Mouse (Mus musculus) Patski (cell line): ENCODE data around the gene Ldb3. TPM values are rescaled to one million over a fixed set of nuclear protein-coding genes. Genes with fewer than 3 reads are reported as not detected.
A peak's percentile ranks its signal among the peaks of the same experiment; 100 is the strongest.

ENCODE experiments used
- ATAC-seq: fragments of 100-300 bp; one replicate; pipeline ENCODE4 v1.8.0; 2021
- CTCF ChIA-PET: fragments of 350-600 bp; sonication (Branson Sonifier 250); formaldehyde crosslinking; loops from one replicate; lab custom pipeline; 2022; ENCODE audit warnings: inconsistent platforms; lab: Charles Lee
- POLR2A ChIA-PET: fragments of 350-600 bp; sonication (Branson Sonifier 250); formaldehyde crosslinking; loops from one replicate; lab custom pipeline; 2022; ENCODE audit warnings: antibody characterized with exemption, inconsistent platforms; lab: Charles Lee
- DNase-seq: peaks from one replicate; pipeline ENCODE4 v3.0.0-alpha.2; 2011; ENCODE audit warnings: low read depth, low spot score
- H3K27me3 ChIP-seq: fragments of 371-371 bp; one replicate; pipeline ENCODE4 v1.5.1; 2021
- CTCF ChIP-seq: fragments of 100-300 bp; IDR thresholded peaks from one replicate; pipeline ENCODE4 v1.5.1; 2021
- in situ Hi-C: fragments of 300-500 bp; cut with MboI; formaldehyde crosslinking; loops from 3 replicates; pipeline ENCODE4 v1.11.1; 2018; ENCODE audit warnings: low pct_unique_long_range_greater_than_20kb, mixed read lengths
- polyA plus RNA-seq: library from polyadenylated mRNA; unstranded; gene quantifications from one replicate; pipeline ENCODE4 v1.2.3, GENCODE M21; 2021

Gene Ldb3
- polyA plus RNA-seq, 1 experiment from 2014 or later = 0.46 TPM

DNA sequence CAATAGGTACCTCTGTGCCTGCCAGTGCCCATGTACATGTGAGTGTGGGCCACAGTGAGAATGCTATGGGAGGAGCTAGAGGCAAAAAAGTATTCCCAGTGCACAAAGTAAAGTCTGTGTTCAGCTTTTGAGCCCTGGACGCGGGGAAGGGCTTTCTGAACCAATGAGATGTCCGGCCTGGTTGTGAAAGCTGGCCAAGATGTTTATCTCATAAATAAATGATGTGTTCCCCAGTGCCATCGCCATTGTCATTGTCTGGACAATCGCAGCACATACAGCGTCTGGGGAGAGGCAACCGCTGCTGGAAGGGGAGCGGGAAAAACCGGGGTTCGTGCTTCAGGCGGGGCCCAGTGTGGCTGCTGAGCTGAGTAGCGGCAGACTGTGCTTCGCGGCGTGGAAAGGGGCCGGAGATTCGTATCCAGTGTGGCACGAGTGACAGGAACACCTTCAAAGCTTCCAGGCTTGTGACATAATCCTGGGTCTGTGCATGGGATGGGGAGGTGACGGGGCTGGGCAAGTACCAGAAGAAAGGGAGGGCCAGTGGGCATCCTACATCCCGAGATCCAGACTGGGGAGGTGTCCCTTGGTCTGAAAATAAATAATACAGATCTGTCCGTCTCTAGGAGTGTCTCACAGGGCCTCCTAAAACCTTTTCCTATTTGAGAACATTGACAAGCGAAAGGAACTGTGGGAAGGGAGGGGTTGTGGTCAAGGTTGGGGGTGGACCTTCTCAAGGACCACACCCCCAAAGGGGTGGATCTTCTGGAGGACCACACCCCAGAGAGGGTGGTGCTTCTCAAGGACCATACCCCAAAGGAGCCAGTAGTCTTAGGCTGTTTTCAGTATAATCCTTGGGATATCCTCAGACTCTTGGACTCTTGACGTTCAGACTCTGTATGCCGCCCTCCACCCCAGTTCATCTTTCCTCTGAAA is 2.5 kb upstream of the Ldb3 start:
- in situ Hi-C loops = no loop called here
- ChIA-PET POLR2A (no interaction called here), CTCF (no interaction called here)
- no peaks in the 10 kb centered on the region for H3K27me3 ChIP-seq
- TF ChIP-seq CTCF = no peak
- DNase-seq (no peak), ATAC-seq (no peak)

DNA sequence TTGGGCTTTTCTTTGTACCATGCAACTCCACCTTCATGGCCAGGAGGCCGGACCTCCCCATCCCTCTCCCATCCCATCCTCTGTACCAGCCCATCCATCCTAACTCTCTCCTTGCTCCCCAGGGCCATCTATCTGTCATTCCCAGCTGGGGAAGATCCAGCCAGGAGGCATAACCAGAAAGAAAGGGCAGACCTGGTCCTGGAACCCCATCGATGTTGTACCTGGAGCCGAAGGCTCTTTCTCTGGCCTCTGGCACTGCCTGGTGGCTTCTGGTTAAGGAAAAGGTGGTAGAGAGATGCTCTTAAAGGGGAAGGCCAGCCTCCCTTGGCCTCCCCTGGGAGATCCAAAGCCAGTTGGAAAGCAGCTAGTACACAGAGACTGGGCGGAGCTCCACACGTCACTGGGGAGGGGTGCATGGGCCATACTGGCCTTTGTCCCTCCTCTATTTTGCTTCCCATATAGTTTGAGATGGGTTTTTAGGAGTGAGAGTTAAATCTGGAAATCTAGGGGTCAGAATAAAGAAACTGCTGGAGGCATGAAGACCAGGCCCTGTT is 1.6 kb upstream of the Ldb3 start:
- ChIA-PET POLR2A (no interaction called here), CTCF (no interaction called here)
- no peak for DNase-seq
- in situ Hi-C loops = no loop called here
- no peak for ATAC-seq
- no peak for TF ChIP-seq CTCF
- H3K27me3 ChIP-seq = no peaks in the 10 kb centered on the region

DNA sequence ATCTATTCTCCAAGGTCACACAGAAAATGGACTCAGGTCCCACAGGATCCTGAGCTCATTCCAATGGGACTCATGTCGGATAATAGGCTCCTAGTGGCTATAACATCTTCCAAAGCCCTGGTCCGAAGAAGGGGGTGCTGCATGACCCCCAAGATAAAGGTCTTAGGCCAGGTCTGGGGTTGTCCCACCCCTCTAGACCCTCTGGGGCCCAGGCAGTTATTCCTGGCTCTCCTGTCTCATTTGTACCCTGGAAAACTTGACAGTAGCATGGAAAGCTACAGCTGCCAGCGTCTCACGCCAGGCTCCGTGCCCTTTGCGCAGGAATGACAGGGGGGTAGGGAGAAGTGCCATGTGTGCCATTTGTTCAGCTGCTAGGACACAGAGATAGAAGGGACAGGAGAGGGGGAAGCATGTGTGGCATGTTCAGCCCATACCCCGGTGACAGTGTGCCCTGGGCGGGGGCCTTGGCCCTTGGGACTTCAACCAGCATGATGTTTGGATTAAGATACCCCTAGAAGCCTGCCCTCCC is 767 bp upstream of the Ldb3 start:
- POLR2A ChIA-PET = no interaction called here

DNA sequence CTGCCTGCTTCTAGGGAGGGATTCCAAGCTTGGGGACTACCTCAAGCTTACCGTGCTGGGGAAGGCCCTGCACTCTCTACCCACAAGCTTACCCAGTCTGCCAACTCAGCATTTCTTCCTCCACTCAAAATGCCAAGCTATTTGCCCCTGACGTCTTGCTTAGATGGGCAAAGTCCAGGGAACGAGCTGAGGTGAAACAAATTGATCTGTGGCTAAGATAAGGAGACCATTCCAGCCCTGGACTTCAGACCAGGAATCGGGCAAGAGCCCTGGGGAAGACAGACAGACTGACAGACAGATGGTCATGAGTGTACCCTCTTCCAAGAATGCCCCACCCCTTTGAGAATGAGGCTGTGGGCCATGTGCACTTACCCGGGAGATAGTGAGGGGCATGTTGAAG is 477 bp downstream of the Ldb3 start:
- no peaks in the 10 kb centered on the region for H3K27me3 ChIP-seq
- TF ChIP-seq CTCF = no peak
- ATAC-seq (no peak), DNase-seq (no peak)
- in situ Hi-C loops = no loop called here
- ChIA-PET POLR2A (no interaction called here), CTCF (no interaction called here)

More for the DNA sequence above, 767 bp upstream of the Ldb3 start:
- in situ Hi-C loops = no loop called here
- no peaks in the 10 kb centered on the region for H3K27me3 ChIP-seq
- CTCF ChIA-PET = no interaction called here
- DNase-seq (no peak), ATAC-seq (no peak)
- no peak for TF ChIP-seq CTCF

DNA sequence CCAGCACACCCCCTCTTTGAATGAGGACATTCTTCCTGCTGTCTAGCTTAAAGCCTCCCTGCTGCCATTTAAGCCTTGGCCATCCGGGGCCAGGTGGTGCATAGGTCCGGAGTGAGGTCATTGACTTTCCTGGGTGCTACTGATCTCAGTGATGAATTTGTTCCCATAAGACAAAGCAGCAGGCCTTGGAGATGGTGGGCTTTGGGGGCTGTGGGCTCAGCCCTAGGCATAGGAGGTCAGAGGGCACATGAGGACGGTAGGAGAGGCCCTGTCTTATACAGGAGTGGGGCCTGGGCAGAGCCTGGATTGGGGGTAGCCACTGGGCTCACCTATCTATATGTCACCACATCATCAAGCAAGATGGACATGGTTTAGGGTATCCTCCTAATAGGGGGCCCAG is 1.6 kb downstream of the Ldb3 start:
- ATAC-seq (no peak), DNase-seq (no peak)
- ChIA-PET CTCF (interaction anchor here (1.0 kb wide), 1 partner anchor 9 kb away, joined by 3 read pairs; no protein-coding TSS in a partner anchor), POLR2A (interaction anchor here (0.9 kb wide), 1 partner anchor 13 kb away, joined by 3 read pairs; the partner anchor contains the start of gene Opn4)
- H3K27me3 ChIP-seq = no peaks in the 10 kb centered on the region
- in situ Hi-C loops = no loop called here
- TF ChIP-seq CTCF = no peak

DNA sequence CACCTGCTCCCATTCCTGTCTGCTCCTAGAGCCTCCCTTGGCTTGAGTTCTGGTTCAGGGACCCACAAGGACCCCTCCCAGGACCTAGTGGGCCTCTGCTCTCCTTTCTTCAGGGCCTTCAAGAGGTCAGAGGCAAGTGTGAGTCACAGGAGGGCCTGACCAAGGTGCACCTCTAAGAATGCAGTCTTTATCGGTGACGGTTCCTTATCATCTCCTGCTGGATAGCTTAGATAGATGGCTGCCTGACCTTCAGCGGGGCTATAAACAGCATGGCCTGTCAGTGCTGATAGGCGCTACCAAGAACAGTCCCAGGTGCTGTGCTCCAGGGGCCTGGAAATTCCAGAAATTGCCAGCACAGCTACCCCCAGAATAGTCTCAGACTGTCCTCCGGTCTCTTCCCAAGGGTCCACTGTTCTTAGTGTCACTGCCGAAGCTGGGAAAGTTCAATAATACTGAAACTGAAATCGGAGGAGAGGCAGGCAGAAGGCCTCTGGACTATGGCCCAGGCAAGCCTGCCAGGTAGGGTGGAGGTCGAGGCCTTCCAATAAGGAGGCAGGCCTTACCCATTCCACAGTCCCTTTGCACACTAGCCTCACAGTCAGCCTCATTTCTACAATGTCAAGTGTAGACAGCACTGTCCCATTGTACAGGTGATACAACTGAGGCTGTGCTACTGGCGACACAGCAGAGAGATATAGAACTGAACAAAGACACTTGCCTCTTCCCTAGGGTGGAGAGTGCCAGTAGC is 3.0 kb downstream of the Ldb3 start:
- no peak for DNase-seq
- ATAC-seq = no peak
- in situ Hi-C loops = no loop called here
- no peak for TF ChIP-seq CTCF
- CTCF ChIA-PET = interaction anchor here (0.9 kb wide), 1 partner anchor 36 kb away, joined by 3 read pairs; no protein-coding TSS in a partner anchor
- POLR2A ChIA-PET = no interaction called here
- H3K27me3 ChIP-seq = no peaks in the 10 kb centered on the region

DNA sequence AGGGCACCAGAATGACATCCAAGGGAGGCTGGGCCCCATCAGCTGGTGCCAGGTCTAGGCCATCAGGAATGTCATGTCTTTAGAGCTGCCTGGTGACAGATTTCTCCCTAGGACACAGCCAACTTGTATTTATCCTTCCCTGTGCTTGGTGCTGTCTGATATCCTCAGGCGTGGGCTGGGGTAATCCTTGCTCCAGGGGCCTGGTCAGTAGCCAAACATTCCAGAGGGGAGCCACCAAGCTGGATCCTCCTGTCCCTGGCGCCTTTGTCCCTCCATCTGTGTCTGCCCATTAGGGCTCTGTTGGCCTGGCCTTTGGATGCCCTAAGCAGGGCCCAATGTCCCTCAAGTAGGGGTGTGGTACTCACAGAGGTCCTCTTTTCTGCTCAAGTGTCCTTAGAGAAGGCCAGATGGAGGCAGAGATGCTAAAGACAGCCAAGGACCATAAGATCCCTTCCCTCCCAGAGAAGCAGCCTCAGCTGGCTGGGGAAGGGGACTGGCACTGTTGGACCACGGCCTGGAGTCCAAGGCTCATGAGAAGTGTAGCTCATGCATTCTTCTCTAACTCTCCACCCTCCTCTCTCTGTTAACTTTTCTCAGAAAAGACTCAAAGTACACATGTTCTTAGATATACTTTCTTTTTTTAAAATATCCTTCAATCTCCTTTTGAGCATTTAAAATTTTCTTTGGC is 5.6 kb downstream of the Ldb3 start:
- ATAC-seq (peak; percentile 15), DNase-seq (no peak)
- in situ Hi-C loops = no loop called here
- TF ChIP-seq CTCF = no peak
- ChIA-PET POLR2A (no interaction called here), CTCF (no interaction called here)
- H3K27me3 ChIP-seq = no peaks in the 10 kb centered on the region

DNA sequence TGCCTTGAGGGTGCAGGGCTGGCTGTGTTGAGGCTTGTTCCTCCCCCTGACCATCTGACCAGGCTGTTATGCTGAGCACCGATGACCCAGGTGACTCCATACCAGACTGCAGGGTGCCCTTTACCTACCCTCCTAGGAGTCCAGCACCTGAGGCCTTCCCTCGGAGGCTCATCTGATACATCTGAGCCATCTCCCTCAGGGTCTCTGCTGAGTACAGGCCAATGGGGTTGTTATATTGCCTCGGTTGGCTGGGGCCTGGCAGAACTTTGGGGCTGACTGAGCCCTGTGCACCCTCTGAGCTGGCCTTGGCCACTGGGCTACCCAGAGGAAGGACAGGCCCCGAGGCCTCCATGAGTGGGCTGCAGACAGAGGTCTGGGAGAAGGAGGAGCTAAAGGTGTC is 11.6 kb downstream of the Ldb3 start:
- DNase-seq = no peak
- in situ Hi-C loops = no loop called here
- H3K27me3 ChIP-seq = no peaks in the 10 kb centered on the region
- ChIA-PET POLR2A (no interaction called here), CTCF (no interaction called here)
- no peak for TF ChIP-seq CTCF
- no peak for ATAC-seq

DNA sequence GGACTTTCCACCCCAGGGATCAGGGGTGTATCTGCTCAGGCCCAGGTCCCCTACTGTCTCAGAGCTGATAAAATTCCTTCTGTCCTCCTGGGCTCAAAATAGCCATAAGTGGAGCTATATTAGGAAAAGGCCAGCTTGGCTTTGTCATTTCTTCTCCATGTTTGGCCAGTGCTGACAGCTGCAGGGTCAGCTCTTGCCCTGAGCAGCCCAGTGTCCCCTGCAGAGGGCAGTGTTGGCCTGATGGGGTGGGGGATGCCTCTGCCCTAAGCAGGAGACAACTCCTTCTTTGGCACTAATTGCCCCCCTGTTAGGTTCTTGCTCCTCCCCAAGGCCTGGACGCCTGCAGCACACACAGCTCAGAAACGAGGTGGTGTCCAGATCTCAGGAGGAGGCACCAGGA is 14.4 kb downstream of the Ldb3 start:
- TF ChIP-seq CTCF = no peak

DNA sequence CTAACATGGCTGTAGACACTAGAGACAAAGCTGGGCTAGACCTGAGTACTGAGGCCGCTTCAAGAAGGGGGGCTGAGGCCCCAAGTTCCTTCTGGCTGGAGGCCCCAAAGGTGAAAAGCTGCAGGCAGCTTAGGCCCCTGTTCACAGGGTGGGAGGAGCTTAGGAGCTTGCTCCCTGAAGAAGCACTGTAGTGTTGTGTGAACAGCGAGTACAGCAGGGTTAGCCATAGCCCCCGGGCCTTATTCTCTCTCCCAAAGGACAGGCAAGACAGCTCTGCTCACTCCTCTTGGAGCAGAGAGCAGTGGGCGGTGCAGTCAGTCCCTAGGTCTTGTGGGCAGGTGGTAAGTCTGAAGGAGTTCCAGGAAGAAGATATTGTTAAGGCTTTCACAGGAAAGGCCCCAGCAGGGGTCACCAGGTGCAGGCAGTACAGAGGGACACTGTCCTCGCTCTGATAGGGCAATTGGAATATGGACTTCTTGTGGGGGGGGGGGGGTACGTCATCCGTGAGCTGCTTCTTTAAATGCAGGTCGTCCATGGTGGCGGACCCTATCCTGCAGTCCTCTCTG is 15.1 kb downstream of the Ldb3 start:
- no peaks in the 10 kb centered on the region for H3K27me3 ChIP-seq
- CTCF ChIA-PET = no interaction called here
- POLR2A ChIA-PET = no interaction called here
- DNase-seq (no peak), ATAC-seq (no peak)
- in situ Hi-C loops = loop anchor here (25.0 kb wide), 2 partner anchors 311 to 486 kb away; partner anchors contain the start of gene Anxa8
- no peak for TF ChIP-seq CTCF

More for the DNA sequence above, 14.4 kb downstream of the Ldb3 start:
- CTCF ChIA-PET = interaction anchor here (0.9 kb wide), 1 partner anchor 22 kb away, joined by 4 read pairs; no protein-coding TSS in a partner anchor
- POLR2A ChIA-PET = no interaction called here
- in situ Hi-C loops = loop anchor here (25.0 kb wide), 2 partner anchors 312 to 487 kb away; partner anchors contain the start of gene Anxa8
- no peaks in the 10 kb centered on the region for H3K27me3 ChIP-seq
- no peak for DNase-seq
- ATAC-seq = no peak
